Mouse (Mus musculus) midbrain, postnatal 0 days (tissue): ENCODE measurements around the gene Mtmr1. TPM values are rescaled to one million over a fixed set of nuclear protein-coding genes. Genes with fewer than 3 reads are reported as not detected.

Source experiments
- ATAC-seq: fragments of 200-750 bp; cut with Nextera tagmentation; 2 replicates; pipeline ENCODE4 v1.8.0; 2017; ENCODE audit warnings: moderate number of reproducible peaks, mild to moderate bottlenecking, moderate TSS enrichment, moderate library complexity; ENCODE audit not compliant: low FRiP score
- DNase-seq: peaks from one replicate; pipeline ENCODE4 v3.0.0-alpha.2; 2015; ENCODE audit warnings: low spot score
- H3K27ac ChIP-seq: fragments of 300-500 bp; sonication (generic); 2 replicates; pipeline ENCODE4 v1.5.1; 2014; ENCODE audit warnings: low read depth, mild to moderate bottlenecking, low read length, mixed read lengths
- H3K27me3 ChIP-seq: fragments of 300-500 bp; sonication (generic); 2 replicates; pipeline ENCODE4 v1.6.1; 2014; ENCODE audit warnings: low read length, control low read depth, mixed read lengths; ENCODE audit not compliant: insufficient read depth
- H3K36me3 ChIP-seq: fragments of 300-500 bp; sonication (generic); 2 replicates; pipeline ENCODE4 v1.6.1; 2014; ENCODE audit warnings: low read length, control low read depth, mixed read lengths; ENCODE audit not compliant: insufficient read depth
- H3K4me1 ChIP-seq: fragments of 300-500 bp; sonication (generic); 2 replicates; pipeline ENCODE4 v1.6.1; 2014; ENCODE audit warnings: mild to moderate bottlenecking, control low read depth, antibody characterized with exemption, low read length, mixed read lengths; ENCODE audit not compliant: insufficient read depth
- H3K4me2 ChIP-seq: fragments of 300-500 bp; sonication (generic); 2 replicates; pipeline ENCODE4 v1.6.1; 2014; ENCODE audit warnings: low read depth, mild to moderate bottlenecking, low read length, mixed read lengths; ENCODE audit not compliant: poor library complexity, severe bottlenecking
- H3K4me3 ChIP-seq: fragments of 300-500 bp; sonication (generic); 2 replicates; pipeline ENCODE4 v1.5.1; 2014; ENCODE audit warnings: low read depth, mild to moderate bottlenecking, low read length, moderate library complexity
- H3K9ac ChIP-seq: fragments of 300-500 bp; sonication (generic); replicated peaks from 2 replicates; pipeline ENCODE4 v1.6.1; 2014; ENCODE audit warnings: mild to moderate bottlenecking, low read length, moderate library complexity, mixed read lengths; ENCODE audit not compliant: poor library complexity, severe bottlenecking
- H3K9me3 ChIP-seq: fragments of 300-500 bp; sonication (generic); 2 replicates; pipeline ENCODE4 v1.6.1; 2016; ENCODE audit warnings: low read length, control low read depth
- CTCF ChIP-seq: IDR thresholded peaks from 2 replicates; pipeline ENCODE4 v1.5.1; 2016; ENCODE audit warnings: antibody characterized with exemption, mild to moderate bottlenecking
- WGBS: fragments of 180-500 bp; shearing (Covaris S2); extraction: QIAGEN DNeasy Blood & Tissue Kit; methylation state at CpG from one replicate; pipeline ENCODE4 v1.1.7; 2014; 5-methylcytosine and 5-hydroxymethylcytosine counted together
- polyA plus RNA-seq: library from polyadenylated mRNA; unstranded; fragments of >200 nt; fragmentation: Nextera tagmentation; extraction: Ambion mirVana; gene quantifications from 2 replicates; pipeline ENCODE4 v1.2.1, GENCODE M21; 2015
- total RNA-seq: library from RNA; depleted of rRNA; stranded (reverse); fragments of >200 nt; gene quantifications from 2 replicates; pipeline ENCODE4 v1.2.3, GENCODE M21; 2014; rRNA removed

Mtmr1 gene
- total and polyA plus RNA-seq, 2 experiments from 2014 or later: 11.3 to 27.7 TPM

DNA sequence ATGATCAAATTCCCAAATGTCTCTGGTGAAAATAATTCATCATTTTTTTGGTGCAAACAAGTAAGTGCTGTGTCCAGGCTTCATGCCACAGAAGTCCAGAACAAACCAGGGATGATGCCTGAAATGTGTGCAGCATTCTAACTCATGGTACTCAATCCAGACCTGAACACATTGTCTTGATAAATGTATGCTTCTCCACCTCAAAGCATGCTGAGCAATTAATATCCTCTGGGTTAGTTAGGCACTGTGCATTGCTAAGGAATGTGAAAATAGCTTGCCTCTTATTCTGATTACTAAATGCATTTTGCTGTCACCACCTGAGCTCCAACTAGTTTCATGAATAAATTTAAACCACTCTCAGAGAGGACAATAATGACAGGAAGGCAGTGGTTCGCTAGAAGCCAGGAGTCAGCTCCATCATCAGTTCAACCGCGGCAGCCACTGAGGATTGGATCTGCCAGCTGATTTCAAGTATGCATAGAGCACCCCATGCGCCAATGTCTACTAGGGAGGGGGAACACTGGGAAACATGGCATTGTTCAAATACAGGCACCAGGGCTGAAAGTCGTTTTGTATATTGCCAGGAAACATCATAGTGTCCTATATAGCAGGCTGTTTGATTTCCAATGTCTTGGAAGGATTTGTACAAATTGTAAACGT is 91.6 kb downstream of the Mtmr1 start:
- Histone ChIP-seq H3K4me1 (no peaks in the 10 kb centered on the region), H3K4me3 (no peak overlapping the region), H3K36me3 (no peaks in the 10 kb centered on the region), H3K27ac (no peak overlapping the region), H3K9me3 (no peaks in the 10 kb centered on the region), H3K4me2 (no peak overlapping the region), H3K9ac (no peak overlapping the region), H3K27me3 (no peaks in the 10 kb centered on the region)
- DNase-seq (peak; percentile 4), ATAC-seq (no peak)
- 64% methylated on average over 6 of the region's 6 CpGs for WGBS
- no peak for TF ChIP-seq CTCF

DNA sequence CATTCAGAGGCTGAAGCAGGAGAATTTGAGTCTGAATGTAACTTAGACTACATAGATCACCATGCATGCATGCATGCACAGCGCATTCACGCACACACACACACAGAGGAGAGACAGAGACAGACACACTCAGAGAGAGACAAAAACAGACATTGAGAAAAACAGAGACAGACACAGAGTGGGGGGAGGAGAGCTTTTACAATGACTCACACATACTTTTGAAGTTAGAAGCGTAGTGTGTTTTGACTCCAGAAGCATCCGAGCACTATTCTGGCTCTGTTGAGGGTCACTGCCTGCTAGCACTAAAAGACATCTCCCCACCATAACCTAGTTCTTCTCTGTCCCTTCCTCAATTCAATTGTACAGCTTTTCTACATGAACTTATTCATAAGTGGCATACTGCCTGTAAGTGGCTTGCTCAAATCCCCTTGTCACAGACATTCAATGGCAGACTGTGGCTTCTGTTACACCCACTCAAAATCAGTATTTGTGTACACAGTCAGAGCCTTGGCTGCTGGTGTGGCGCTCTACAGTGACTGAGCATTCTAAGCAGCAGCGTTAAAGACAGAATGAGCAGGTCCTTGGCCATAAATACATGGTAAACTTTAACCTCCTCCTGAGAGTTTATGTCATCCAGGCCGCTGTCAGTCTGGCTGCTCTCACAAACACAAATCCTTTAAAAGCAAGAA is 99.7 kb downstream of the Mtmr1 start:
- Histone ChIP-seq H3K4me2 (no peak overlapping the region), H3K4me1 (no peaks in the 10 kb centered on the region), H3K9me3 (no peaks in the 10 kb centered on the region), H3K4me3 (no peak overlapping the region), H3K27me3 (no peaks in the 10 kb centered on the region), H3K36me3 (no peaks in the 10 kb centered on the region), H3K27ac (no peak overlapping the region), H3K9ac (no peak overlapping the region)
- DNase-seq (no peak), ATAC-seq (no peak)
- 73% methylated on average over 7 of the region's 7 CpGs for WGBS
- TF ChIP-seq CTCF: no peak

DNA sequence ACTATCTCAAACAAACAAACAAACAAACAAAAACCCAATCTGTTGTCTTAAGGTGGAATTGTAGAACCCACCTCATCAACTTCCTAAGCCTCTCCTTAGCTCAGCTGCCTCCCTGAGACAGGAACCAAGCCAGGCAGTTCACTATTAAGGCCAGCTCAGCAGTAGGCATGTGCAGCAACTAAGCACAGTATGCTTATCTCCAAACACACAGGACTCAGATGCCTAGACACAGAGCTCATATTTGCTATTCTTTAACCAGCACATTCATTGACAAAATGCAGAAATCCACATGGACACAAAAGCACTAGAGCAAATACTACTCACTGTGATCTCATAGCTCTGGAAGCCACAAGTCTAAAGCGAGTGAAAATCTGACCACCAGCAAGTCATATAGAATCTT is 100.9 kb downstream of the Mtmr1 start:
- no peak overlapping the region for H3K9ac ChIP-seq
- TF ChIP-seq CTCF: no peak
- ATAC-seq (no peak), DNase-seq (no peak)
- H3K27ac ChIP-seq: no peak overlapping the region
- H3K4me1 ChIP-seq: no peaks in the 10 kb centered on the region
- 89% methylated on average over 1 of the region's 1 CpGs for WGBS
- H3K4me3 ChIP-seq: no peak overlapping the region
- H3K36me3 ChIP-seq: no peaks in the 10 kb centered on the region
- no peak overlapping the region for H3K4me2 ChIP-seq
- H3K9me3 ChIP-seq: no peaks in the 10 kb centered on the region
- H3K27me3 ChIP-seq: no peaks in the 10 kb centered on the region

DNA sequence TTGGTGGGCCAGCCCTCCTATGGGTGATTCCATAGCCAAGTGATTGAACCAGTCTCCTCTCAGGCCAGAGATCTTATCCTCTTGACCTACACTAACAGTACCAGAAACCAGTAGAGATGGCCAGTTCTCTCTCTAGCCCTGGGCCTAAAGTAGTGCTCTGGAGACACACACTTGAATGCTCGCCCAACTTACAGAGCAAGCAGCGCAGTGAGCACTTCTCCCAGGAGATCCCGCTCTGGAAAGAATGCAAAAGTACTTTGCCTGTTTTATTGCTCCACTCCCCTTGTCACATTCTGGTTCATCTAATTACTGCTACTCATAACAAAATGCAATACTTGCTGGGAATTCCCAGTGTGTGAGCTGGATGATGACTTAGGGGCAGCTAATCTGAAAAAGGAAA is 102.9 kb downstream of the Mtmr1 start:
- Histone ChIP-seq H3K4me1 (no peaks in the 10 kb centered on the region), H3K9ac (no peak overlapping the region), H3K4me2 (no peak overlapping the region), H3K9me3 (no peaks in the 10 kb centered on the region), H3K4me3 (no peak overlapping the region), H3K36me3 (no peaks in the 10 kb centered on the region), H3K27me3 (no peaks in the 10 kb centered on the region), H3K27ac (no peak overlapping the region)
- DNase-seq (no peak), ATAC-seq (no peak)
- 93% methylated on average over 3 of the region's 3 CpGs for WGBS
- no peak for TF ChIP-seq CTCF

Other genes with a start within 250 kb of the Mtmr1 start
- gene Mtm1, start 154.0 kb upstream of the Mtmr1 start, total RNA-seq: 4.1 and 7.9 TPM in 2 replicates
- gene Mtm1, start 154.0 kb upstream of the Mtmr1 start, polyA plus RNA-seq: 3.3 and 4.1 TPM in 2 replicates
- 85.6 and 105 TPM in 2 replicates for gene Cd99l2, start 128.1 kb downstream of the Mtmr1 start, total RNA-seq
- 74.3 and 74.8 TPM in 2 replicates for gene Cd99l2, start 128.1 kb downstream of the Mtmr1 start, polyA plus RNA-seq
- gene Hmgb3, start 191.2 kb downstream of the Mtmr1 start, total RNA-seq: 100 and 129 TPM in 2 replicates
- 429 and 478 TPM in 2 replicates for gene Hmgb3, start 191.2 kb downstream of the Mtmr1 start, polyA plus RNA-seq